Mouse (Mus musculus): ENCODE measurements around the gene Adamts18. TPM values are rescaled to one million over a fixed set of nuclear protein-coding genes. Genes with fewer than 3 reads are reported as not detected.
A peak's percentile ranks its signal among the peaks of the same experiment; 100 is the strongest.

Gene Adamts18
- not detected in 2 replicates for total RNA-seq (2012; rRNA removed)

DNA sequence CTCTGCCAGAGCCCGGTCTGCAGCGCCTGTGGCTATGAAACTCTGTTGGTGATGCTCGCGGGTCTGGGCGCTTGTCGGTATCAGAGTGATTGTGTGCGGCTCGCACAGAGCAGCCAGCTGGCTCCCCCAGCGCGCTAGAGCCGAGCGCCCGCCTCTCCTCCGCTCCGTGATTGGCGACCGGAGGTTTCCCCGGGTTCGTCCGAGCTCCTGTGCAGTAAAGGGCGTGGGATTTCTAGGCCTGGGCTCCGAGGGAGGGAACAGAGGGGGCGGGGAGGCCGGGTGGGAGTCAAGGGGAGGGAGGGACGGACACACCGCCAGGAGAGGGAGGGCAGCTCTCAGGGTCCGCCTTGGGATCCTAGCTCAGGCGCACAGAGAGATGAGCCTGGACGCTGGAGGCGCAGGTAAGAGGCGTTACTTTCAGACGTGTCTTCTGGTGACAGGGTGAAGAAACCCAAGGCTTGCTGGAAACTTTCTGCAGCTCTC, at the start of gene Adamts18:
Gene Adamts18, minus strand, starts transcription at position 86 of the 483 bp plus-strand sequence.
- H3K36me3 ChIP-seq (ENCODE audit: control insufficient read depth, insufficient read depth, low read length, poor library complexity, severe bottlenecking), result no peaks in the 10 kb centered on the region
- in situ Hi-C loops (cut with MboI; ENCODE audit: low sequenced_read_pairs in 2 of 2, unreplicated experiment in 2 of 2), result no loop called here
- H3K27ac ChIP-seq (ENCODE audit: insufficient read depth, low read depth, low read length, poor library complexity, severe bottlenecking), result no peak within 1 kb of the TSS
- H3K9me3 ChIP-seq (ENCODE audit: control insufficient read depth, insufficient read depth, low read depth, low read length), result no peaks in the 10 kb centered on the region
- peak; percentile 48 for DNase-seq (ENCODE audit: low read depth, low spot score)
- no peaks in the 10 kb centered on the region for H3K4me1 ChIP-seq (ENCODE audit: control insufficient read depth in 2 of 2, insufficient read depth in 2 of 2, low read length in 2 of 2, poor library complexity in 1 of 2)
- TF ChIP-seq MAFK (IDR thresholded peaks at IDR 0.05; ENCODE audit: insufficient read depth, low read depth, low read length), result no peak
- no peak for TF ChIP-seq ZC3H11A (IDR thresholded peaks at IDR 0.05; ENCODE audit: borderline replicate concordance, low read depth, low read length)
- no peak for TF ChIP-seq CHD2 (IDR thresholded peaks at IDR 0.05; ENCODE audit: low read depth, low read length)
- peak within 1 kb of the TSS; percentile 75 to 76 for H3K4me3 ChIP-seq (ENCODE audit: insufficient read depth in 1 of 2, low read depth in 1 of 2, low read length in 2 of 2, poor library complexity in 1 of 2, severe bottlenecking in 1 of 2)
- 0 out of 2 replicates have a peak within 1 kb of the TSS, but pooled peaks have one; percentile 11 for H3K9ac ChIP-seq (ENCODE audit: insufficient read depth, low read depth, low read length, poor library complexity, severe bottlenecking)

DNA sequence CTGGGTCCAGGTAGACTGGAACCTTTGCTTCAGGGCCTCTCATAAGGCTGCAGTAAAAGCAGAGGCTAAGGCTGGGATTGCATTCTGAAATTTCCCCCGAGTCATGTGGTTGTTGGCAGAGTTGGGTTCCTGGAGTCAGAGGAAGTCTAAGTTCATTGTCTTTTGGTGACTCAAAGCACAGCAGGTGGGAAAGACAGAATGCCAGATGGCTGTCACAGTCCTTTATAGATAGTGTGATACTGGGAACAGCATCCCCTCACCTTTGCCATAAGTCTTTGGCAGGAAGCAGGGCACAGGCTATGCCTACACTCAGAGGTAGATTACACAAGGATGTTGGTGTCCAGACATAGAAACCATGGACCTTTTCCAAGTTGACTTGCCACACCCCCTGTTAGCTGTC, 47.9 kb upstream of the Adamts18 start:
- DNase-seq (ENCODE audit: low read depth, low spot score), result no peak
- in situ Hi-C loops (cut with MboI; ENCODE audit: low sequenced_read_pairs in 2 of 2, unreplicated experiment in 2 of 2), result no loop called here
- H3K4me1 ChIP-seq (ENCODE audit: control insufficient read depth in 2 of 2, insufficient read depth in 2 of 2, low read length in 2 of 2, poor library complexity in 1 of 2), result no peaks in the 10 kb centered on the region
- no peak for TF ChIP-seq ZNF384 (IDR thresholded peaks at IDR 0.05; ENCODE audit: low read depth, low read length)
- no peak for TF ChIP-seq CHD2 (IDR thresholded peaks at IDR 0.05; ENCODE audit: low read depth, low read length)
- TF ChIP-seq HCFC1 (IDR thresholded peaks at IDR 0.05; ENCODE audit: borderline replicate concordance, insufficient read depth, low read length), result no peak
- TF ChIP-seq ZC3H11A (IDR thresholded peaks at IDR 0.05; ENCODE audit: borderline replicate concordance, low read depth, low read length), result no peak
- TF ChIP-seq MAFK (IDR thresholded peaks at IDR 0.05; ENCODE audit: insufficient read depth, low read depth, low read length), result no peak
- no peaks in the 10 kb centered on the region for H3K36me3 ChIP-seq (ENCODE audit: control insufficient read depth, insufficient read depth, low read length, poor library complexity, severe bottlenecking)
- no peak overlapping the region for H3K4me3 ChIP-seq (ENCODE audit: insufficient read depth in 1 of 2, low read depth in 1 of 2, low read length in 2 of 2, poor library complexity in 1 of 2, severe bottlenecking in 1 of 2)
- H3K27ac ChIP-seq (ENCODE audit: insufficient read depth, low read depth, low read length, poor library complexity, severe bottlenecking), result no peak overlapping the region
- H3K9ac ChIP-seq (ENCODE audit: insufficient read depth, low read depth, low read length, poor library complexity, severe bottlenecking), result no peak overlapping the region
- H3K9me3 ChIP-seq (ENCODE audit: control insufficient read depth, insufficient read depth, low read depth, low read length), result no peaks in the 10 kb centered on the region

DNA sequence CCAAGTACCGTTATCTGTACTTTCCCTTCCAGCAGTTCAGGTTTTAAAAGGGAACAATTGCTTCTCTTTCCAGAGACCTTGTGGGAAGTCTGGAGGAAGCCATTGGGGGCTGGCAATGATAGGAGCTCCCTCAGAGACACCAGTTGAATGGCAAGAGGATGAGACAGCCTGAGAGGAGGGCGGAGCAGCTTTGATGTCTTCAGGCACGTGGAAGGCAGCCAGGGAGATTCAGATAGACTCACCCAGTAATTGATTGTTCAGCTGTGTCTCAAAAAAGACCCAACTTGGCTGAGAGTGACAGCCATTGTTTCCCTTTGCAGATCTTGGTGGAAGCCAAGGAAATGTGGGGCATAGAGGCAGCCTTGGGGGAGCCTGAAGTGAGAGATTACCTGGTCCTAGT, 42.8 kb upstream of the Adamts18 start:
- TF ChIP-seq HCFC1 (IDR thresholded peaks at IDR 0.05; ENCODE audit: borderline replicate concordance, insufficient read depth, low read length) (no peak), ZC3H11A (IDR thresholded peaks at IDR 0.05; ENCODE audit: borderline replicate concordance, low read depth, low read length) (no peak), CHD2 (IDR thresholded peaks at IDR 0.05; ENCODE audit: low read depth, low read length) (no peak), MAFK (IDR thresholded peaks at IDR 0.05; ENCODE audit: insufficient read depth, low read depth, low read length) (no peak), ZNF384 (IDR thresholded peaks at IDR 0.05; ENCODE audit: low read depth, low read length) (no peak)
- no peak overlapping the region for H3K27ac ChIP-seq (ENCODE audit: insufficient read depth, low read depth, low read length, poor library complexity, severe bottlenecking)
- no peak overlapping the region for H3K9ac ChIP-seq (ENCODE audit: insufficient read depth, low read depth, low read length, poor library complexity, severe bottlenecking)
- H3K36me3 ChIP-seq (ENCODE audit: control insufficient read depth, insufficient read depth, low read length, poor library complexity, severe bottlenecking), result no peaks in the 10 kb centered on the region
- H3K4me3 ChIP-seq (ENCODE audit: insufficient read depth in 1 of 2, low read depth in 1 of 2, low read length in 2 of 2, poor library complexity in 1 of 2, severe bottlenecking in 1 of 2), result no peak overlapping the region
- in situ Hi-C loops (cut with MboI; ENCODE audit: low sequenced_read_pairs in 2 of 2, unreplicated experiment in 2 of 2), result no loop called here
- no peaks in the 10 kb centered on the region for H3K4me1 ChIP-seq (ENCODE audit: control insufficient read depth in 2 of 2, insufficient read depth in 2 of 2, low read length in 2 of 2, poor library complexity in 1 of 2)
- H3K9me3 ChIP-seq (ENCODE audit: control insufficient read depth, insufficient read depth, low read depth, low read length), result no peaks in the 10 kb centered on the region
- DNase-seq (ENCODE audit: low read depth, low spot score), result no peak

DNA sequence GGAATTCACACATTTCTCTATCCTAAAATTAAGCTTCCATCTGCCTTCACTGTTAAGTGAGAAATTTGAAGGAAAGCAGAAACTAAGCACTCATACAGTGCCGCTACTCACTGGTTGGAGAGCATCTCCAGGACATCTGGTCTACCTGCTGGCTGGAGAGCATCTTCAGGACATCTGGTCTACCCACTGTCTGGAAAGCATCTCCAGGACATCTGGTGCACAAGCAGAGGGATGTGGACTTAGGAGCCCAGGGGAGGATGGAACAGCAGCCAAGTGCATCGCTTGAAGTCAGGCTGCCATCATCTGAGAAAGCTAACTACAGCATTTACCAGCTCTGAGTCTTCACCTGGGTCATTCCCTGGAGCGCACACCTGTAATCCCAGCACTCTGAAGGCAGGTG, 38.0 kb upstream of the Adamts18 start:
- no peaks in the 10 kb centered on the region for H3K9me3 ChIP-seq (ENCODE audit: control insufficient read depth, insufficient read depth, low read depth, low read length)
- no peak for TF ChIP-seq ZNF384 (IDR thresholded peaks at IDR 0.05; ENCODE audit: low read depth, low read length)
- no peak for TF ChIP-seq CHD2 (IDR thresholded peaks at IDR 0.05; ENCODE audit: low read depth, low read length)
- TF ChIP-seq MAFK (IDR thresholded peaks at IDR 0.05; ENCODE audit: insufficient read depth, low read depth, low read length), result no peak
- no peak for TF ChIP-seq HCFC1 (IDR thresholded peaks at IDR 0.05; ENCODE audit: borderline replicate concordance, insufficient read depth, low read length)
- TF ChIP-seq ZC3H11A (IDR thresholded peaks at IDR 0.05; ENCODE audit: borderline replicate concordance, low read depth, low read length), result no peak
- no peak overlapping the region for H3K27ac ChIP-seq (ENCODE audit: insufficient read depth, low read depth, low read length, poor library complexity, severe bottlenecking)
- no peak overlapping the region for H3K4me3 ChIP-seq (ENCODE audit: insufficient read depth in 1 of 2, low read depth in 1 of 2, low read length in 2 of 2, poor library complexity in 1 of 2, severe bottlenecking in 1 of 2)
- DNase-seq (ENCODE audit: low read depth, low spot score), result no peak
- H3K9ac ChIP-seq (ENCODE audit: insufficient read depth, low read depth, low read length, poor library complexity, severe bottlenecking), result no peak overlapping the region
- in situ Hi-C loops (cut with MboI; ENCODE audit: low sequenced_read_pairs in 2 of 2, unreplicated experiment in 2 of 2), result no loop called here
- H3K4me1 ChIP-seq (ENCODE audit: control insufficient read depth in 2 of 2, insufficient read depth in 2 of 2, low read length in 2 of 2, poor library complexity in 1 of 2), result no peaks in the 10 kb centered on the region; a peak in 1 of 4 replicates
- no peaks in the 10 kb centered on the region for H3K36me3 ChIP-seq (ENCODE audit: control insufficient read depth, insufficient read depth, low read length, poor library complexity, severe bottlenecking)

DNA sequence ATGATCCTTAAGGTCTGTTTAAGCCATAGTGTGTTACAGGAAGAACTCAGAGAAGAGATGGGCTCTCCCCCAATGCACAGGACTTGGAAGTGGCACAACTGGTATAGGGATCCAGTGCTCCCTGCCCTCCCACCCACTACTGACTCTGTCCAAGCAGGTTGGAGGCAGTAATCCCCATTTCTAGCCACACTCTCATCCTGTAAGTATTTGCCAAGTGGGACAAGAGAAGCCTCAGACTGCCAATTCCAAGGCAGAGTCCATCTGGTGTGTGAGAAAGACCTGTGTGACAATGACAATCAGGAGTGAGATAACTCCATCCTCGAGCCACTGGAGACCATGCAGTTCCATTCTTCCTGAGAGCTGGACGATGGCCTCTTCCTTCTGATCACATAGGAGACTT, 36.6 kb upstream of the Adamts18 start:
- TF ChIP-seq ZC3H11A (IDR thresholded peaks at IDR 0.05; ENCODE audit: borderline replicate concordance, low read depth, low read length) (no peak), CHD2 (IDR thresholded peaks at IDR 0.05; ENCODE audit: low read depth, low read length) (no peak), MAFK (IDR thresholded peaks at IDR 0.05; ENCODE audit: insufficient read depth, low read depth, low read length) (no peak), ZNF384 (IDR thresholded peaks at IDR 0.05; ENCODE audit: low read depth, low read length) (no peak), HCFC1 (IDR thresholded peaks at IDR 0.05; ENCODE audit: borderline replicate concordance, insufficient read depth, low read length) (no peak)
- Histone ChIP-seq H3K36me3 (ENCODE audit: control insufficient read depth, insufficient read depth, low read length, poor library complexity, severe bottlenecking) (no peaks in the 10 kb centered on the region), H3K27ac (ENCODE audit: insufficient read depth, low read depth, low read length, poor library complexity, severe bottlenecking) (no peak overlapping the region), H3K4me3 (ENCODE audit: insufficient read depth in 1 of 2, low read depth in 1 of 2, low read length in 2 of 2, poor library complexity in 1 of 2, severe bottlenecking in 1 of 2) (no peak overlapping the region), H3K4me1 (ENCODE audit: control insufficient read depth in 2 of 2, insufficient read depth in 2 of 2, low read length in 2 of 2, poor library complexity in 1 of 2) (no peaks in the 10 kb centered on the region; a peak in 1 of 4 replicates), H3K9ac (ENCODE audit: insufficient read depth, low read depth, low read length, poor library complexity, severe bottlenecking) (no peak overlapping the region), H3K9me3 (ENCODE audit: control insufficient read depth, insufficient read depth, low read depth, low read length) (no peaks in the 10 kb centered on the region)
- DNase-seq (ENCODE audit: low read depth, low spot score), result no peak
- in situ Hi-C loops (cut with MboI; ENCODE audit: low sequenced_read_pairs in 2 of 2, unreplicated experiment in 2 of 2), result no loop called here
